Mouse (Mus musculus) hindbrain, embryonic 11.5 days (tissue): ENCODE measurements around the gene Rassf5. TPM values are rescaled to one million over a fixed set of nuclear protein-coding genes. Genes with fewer than 3 reads are reported as not detected.

Experiments used
- ATAC-seq: fragments of 200-750 bp; cut with Nextera tagmentation; 2 replicates; pipeline ENCODE4 v1.8.0; 2017; ENCODE audit warnings: mild to moderate bottlenecking, moderate TSS enrichment, moderate library complexity; ENCODE audit not compliant: low FRiP score
- DNase-seq: peaks from one replicate; pipeline ENCODE4 v3.0.0-alpha.2; 2015; ENCODE audit warnings: low spot score
- H3K27ac ChIP-seq: fragments of 300-500 bp; sonication (generic); 2 replicates; pipeline ENCODE4 v1.5.1; 2014; ENCODE audit warnings: mild to moderate bottlenecking, low read depth, low read length
- H3K27me3 ChIP-seq: fragments of 300-500 bp; sonication (generic); 2 replicates; pipeline ENCODE4 v1.6.1; 2014; ENCODE audit warnings: mild to moderate bottlenecking, low read length, moderate library complexity, mixed read lengths; ENCODE audit not compliant: control insufficient read depth, insufficient read depth
- H3K36me3 ChIP-seq: fragments of 300-500 bp; sonication (generic); 2 replicates; pipeline ENCODE4 v1.6.1; 2014; ENCODE audit warnings: mild to moderate bottlenecking, low read length, moderate library complexity, mixed read lengths; ENCODE audit not compliant: control insufficient read depth, insufficient read depth
- H3K4me1 ChIP-seq: fragments of 300-500 bp; sonication (generic); replicated peaks from 2 replicates; pipeline ENCODE4 v1.6.1; 2014; ENCODE audit warnings: low read length, mixed read lengths; ENCODE audit not compliant: control insufficient read depth, insufficient read depth
- H3K4me2 ChIP-seq: fragments of 300-500 bp; sonication (generic); replicated peaks from 2 replicates; pipeline ENCODE4 v1.6.1; 2014; ENCODE audit warnings: mild to moderate bottlenecking, low read depth, low read length
- H3K4me3 ChIP-seq: fragments of 300-500 bp; sonication (generic); 2 replicates; pipeline ENCODE4 v1.5.1; 2014; ENCODE audit warnings: low read depth, low read length
- H3K9ac ChIP-seq: fragments of 300-500 bp; sonication (generic); 2 replicates; pipeline ENCODE4 v1.6.1; 2014; ENCODE audit warnings: low read depth, low read length
- H3K9me3 ChIP-seq: fragments of 300-500 bp; sonication (generic); 2 replicates; pipeline ENCODE4 v1.6.1; 2016; ENCODE audit warnings: low read length; ENCODE audit not compliant: control insufficient read depth
- WGBS: fragments of 180-500 bp; shearing (Covaris S2); extraction: QIAGEN DNeasy Blood & Tissue Kit; methylation state at CpG from one replicate; pipeline ENCODE4 v1.1.7; 2014; 5-methylcytosine and 5-hydroxymethylcytosine counted together
- polyA plus RNA-seq: library from polyadenylated mRNA; unstranded; fragments of >200 nt; fragmentation: Nextera tagmentation; extraction: Ambion mirVana; gene quantifications from 2 replicates; pipeline ENCODE4 v1.2.1, GENCODE M21; 2014

Gene Rassf5
- polyA plus RNA-seq: 1.1 and 1.5 TPM in 2 replicates

DNA sequence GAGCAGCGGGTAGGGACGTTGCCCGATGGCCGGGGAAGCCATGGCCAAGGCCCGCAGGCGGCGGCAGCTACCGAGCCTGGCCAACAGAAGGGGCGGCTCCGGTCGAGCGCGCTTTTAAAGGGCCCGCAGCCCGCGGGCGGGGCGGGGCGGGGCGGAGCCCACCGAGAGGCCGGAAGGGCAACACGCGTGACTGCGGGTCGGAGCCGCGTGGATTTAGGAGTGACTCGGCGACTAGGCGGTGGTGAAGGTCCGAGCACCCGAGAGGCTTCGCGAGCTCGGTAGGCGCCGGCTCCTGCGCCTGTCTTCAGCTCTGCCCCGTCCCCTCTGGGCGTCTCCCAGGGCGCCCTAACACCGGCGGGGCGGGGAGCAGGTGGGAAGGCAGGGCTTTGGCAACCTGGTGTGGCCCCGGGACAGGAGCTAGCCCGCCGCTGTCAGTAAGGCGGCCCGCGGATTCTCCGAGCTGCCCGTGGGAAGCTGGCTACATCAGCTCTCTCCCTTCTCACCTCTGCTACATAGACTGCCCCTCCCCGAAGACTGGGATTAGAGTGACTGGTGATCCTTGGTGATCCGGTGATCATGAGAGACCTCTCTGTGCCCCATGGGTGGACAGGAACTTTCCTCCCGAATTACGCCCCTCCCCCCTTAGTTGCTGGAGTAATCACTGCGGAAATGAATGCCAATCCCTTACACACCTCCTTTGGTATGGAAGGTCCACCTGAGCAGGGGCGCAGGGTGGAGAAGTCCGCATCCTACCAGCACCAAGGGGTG lies at the start of gene Rassf5:
Gene Rassf5 (minus strand): TSS at position 170 of the 768 bp plus-strand sequence.
- peak; percentile 68 for ATAC-seq
- peak; percentile 74 for DNase-seq
- Histone ChIP-seq H3K9ac (peak within 1 kb of the TSS; percentile 60), H3K4me2 (peak within 1 kb of the TSS; percentile 96), H3K4me3 (peak within 1 kb of the TSS; percentile 66), H3K4me1 (peaks cover 9% of the 10 kb centered on the region), H3K9me3 (no peaks in the 10 kb centered on the region), H3K27ac (no peak within 1 kb of the TSS), H3K36me3 (no peaks in the 10 kb centered on the region), H3K27me3 (peaks cover 23% of the 10 kb centered on the region)
- WGBS: 2% methylated on average over 58 of the region's 60 CpGs

DNA sequence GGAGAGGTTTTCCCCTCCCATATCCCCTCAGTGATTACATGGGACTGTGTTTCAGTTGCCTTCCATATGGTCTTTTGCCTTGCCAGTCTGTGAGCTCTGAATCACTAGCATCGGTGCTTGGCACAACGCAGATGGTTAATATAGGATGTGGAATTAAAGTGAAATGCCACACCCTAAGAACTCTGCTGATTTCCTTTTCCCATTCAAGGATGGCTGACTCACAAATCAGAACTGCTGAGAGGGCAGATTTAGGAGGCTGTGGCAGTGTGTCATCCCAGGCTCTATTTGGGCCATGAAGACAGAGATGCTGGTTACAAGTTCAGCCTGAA lies 48.8 kb upstream of the Rassf5 start:
- no peak for ATAC-seq
- DNase-seq: no peak
- Histone ChIP-seq H3K4me1 (no peaks in the 10 kb centered on the region), H3K9ac (no peak overlapping the region), H3K27me3 (no peaks in the 10 kb centered on the region), H3K36me3 (no peaks in the 10 kb centered on the region; the same call in 1 of the 2 replicates), H3K27ac (no peak overlapping the region), H3K4me2 (no peak overlapping the region), H3K9me3 (no peaks in the 10 kb centered on the region), H3K4me3 (no peak overlapping the region)
- 93% methylated on average over 2 of the region's 2 CpGs for WGBS

DNA sequence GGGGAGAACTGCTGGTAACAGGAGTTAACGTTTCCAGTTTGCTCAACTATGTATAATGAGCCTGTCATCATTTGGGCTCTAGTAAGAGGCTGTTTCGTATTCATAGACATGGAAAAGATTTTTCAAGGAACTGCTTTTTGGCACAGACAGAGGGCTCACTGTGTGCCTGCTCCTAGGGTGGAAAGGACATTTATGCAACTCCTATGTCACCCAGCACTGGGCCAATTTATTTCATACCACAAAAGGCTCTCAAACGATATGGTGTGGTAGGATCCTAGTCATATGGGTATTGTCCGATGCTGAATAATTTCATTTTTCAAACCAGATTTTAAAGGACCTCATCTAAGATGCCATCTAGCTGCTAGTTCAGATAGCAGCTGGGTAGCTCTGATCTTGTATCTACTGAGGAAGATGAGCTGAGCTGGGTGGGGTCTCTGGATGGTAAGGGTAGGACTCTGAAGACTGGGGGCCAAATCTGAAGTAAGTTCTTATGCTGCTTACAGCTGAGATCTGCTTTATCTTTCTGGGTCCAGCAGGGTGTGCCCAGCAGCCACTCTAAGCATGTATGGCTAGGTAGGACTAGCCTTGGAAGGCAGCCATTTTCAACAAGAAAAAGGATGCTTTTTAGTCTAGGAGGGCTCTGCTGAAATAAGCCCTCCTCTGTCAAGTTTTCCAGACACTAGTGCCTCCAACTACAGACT lies 48.3 kb upstream of the Rassf5 start:
- H3K27ac ChIP-seq: no peak overlapping the region
- no peak for DNase-seq
- H3K9ac ChIP-seq: no peak overlapping the region
- no peak overlapping the region for H3K4me3 ChIP-seq
- H3K4me2 ChIP-seq: no peak overlapping the region
- H3K4me1 ChIP-seq: no peaks in the 10 kb centered on the region
- WGBS: 88% methylated on average over 4 of the region's 4 CpGs
- ATAC-seq: no peak
- no peaks in the 10 kb centered on the region for H3K27me3 ChIP-seq
- no peaks in the 10 kb centered on the region for H3K9me3 ChIP-seq
- H3K36me3 ChIP-seq: no peaks in the 10 kb centered on the region; the same call in 1 of the 2 replicates

DNA sequence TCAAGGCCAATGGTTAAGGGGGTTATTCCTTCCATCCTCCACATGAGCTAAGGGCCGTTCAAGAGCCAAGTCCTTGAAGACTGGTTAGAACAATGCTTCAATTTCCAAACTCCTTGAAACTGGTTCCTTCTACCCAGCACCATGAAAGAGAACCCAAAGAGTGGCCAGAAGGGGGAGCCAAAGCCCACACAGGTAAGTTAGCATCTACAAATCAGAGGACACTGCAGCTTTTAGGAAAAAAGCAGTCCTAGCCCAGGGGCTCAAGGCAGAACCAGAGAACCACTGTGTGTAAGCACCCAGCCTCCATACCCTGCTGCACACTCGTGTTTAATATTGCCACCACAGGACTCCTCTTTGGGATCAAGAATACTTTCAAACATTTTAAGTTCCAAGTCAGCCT lies 45.6 kb upstream of the Rassf5 start:
- Histone ChIP-seq H3K27ac (no peak overlapping the region), H3K4me3 (no peak overlapping the region), H3K9me3 (no peaks in the 10 kb centered on the region), H3K9ac (no peak overlapping the region), H3K27me3 (no peaks in the 10 kb centered on the region), H3K4me2 (no peak overlapping the region), H3K4me1 (no peaks in the 10 kb centered on the region), H3K36me3 (no peaks in the 10 kb centered on the region; the same call in 1 of the 2 replicates)
- ATAC-seq (no peak), DNase-seq (peak; percentile 76)
- WGBS: 41% methylated on average over 2 of the region's 2 CpGs

DNA sequence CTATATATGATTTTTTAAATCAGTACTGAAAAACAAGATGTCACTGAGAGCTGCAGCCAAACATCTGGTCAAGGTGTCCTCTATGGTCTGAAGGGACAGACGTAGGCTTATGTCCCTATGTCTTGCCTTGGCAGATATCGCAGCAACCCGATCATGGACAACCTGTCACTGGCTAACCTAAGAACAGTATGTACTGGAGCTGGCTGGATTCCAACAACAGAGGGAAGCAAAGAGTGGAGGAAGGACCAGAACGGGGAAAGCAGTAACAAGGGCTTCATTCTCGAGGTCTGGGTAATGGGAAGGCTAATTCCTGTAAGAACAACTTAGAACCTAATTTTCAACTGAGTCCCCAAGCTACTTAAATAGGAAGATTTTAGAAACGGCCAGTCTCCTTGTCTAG lies 43.9 kb upstream of the Rassf5 start:
- no peak overlapping the region for H3K4me3 ChIP-seq
- no peak overlapping the region for H3K4me2 ChIP-seq
- no peak overlapping the region for H3K9ac ChIP-seq
- no peaks in the 10 kb centered on the region for H3K4me1 ChIP-seq
- H3K36me3 ChIP-seq: no peaks in the 10 kb centered on the region; the same call in 1 of the 2 replicates
- no peak for DNase-seq
- H3K27ac ChIP-seq: no peak overlapping the region
- no peak for ATAC-seq
- no peaks in the 10 kb centered on the region for H3K27me3 ChIP-seq
- 94% methylated on average over 6 of the region's 6 CpGs for WGBS
- no peaks in the 10 kb centered on the region for H3K9me3 ChIP-seq

DNA sequence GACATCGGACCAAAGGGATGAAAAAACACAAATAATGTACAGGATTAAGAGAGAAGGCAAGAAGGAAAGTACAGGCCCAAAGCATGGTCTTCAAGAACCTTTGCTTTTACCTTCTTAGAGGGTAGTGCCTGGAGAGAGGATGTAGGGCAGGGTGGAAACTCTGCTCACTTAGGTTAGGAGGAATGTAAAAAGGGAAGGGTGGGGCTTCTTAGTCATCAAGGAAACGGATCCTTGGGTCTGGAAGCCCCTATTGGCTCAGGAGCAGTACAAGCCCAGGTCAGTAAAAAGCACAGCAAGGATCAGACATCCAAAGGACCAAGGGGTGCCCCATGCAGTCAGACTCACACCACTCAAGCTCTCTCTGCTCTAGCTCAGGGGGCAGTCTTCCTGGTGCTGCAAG lies 42.2 kb upstream of the Rassf5 start:
- Histone ChIP-seq H3K36me3 (no peaks in the 10 kb centered on the region), H3K9me3 (no peaks in the 10 kb centered on the region), H3K4me3 (no peak overlapping the region), H3K27me3 (no peaks in the 10 kb centered on the region), H3K9ac (no peak overlapping the region), H3K4me1 (no peaks in the 10 kb centered on the region), H3K27ac (no peak overlapping the region), H3K4me2 (no peak overlapping the region)
- DNase-seq (no peak), ATAC-seq (no peak)
- WGBS: 88% methylated on average over 2 of the region's 2 CpGs

DNA sequence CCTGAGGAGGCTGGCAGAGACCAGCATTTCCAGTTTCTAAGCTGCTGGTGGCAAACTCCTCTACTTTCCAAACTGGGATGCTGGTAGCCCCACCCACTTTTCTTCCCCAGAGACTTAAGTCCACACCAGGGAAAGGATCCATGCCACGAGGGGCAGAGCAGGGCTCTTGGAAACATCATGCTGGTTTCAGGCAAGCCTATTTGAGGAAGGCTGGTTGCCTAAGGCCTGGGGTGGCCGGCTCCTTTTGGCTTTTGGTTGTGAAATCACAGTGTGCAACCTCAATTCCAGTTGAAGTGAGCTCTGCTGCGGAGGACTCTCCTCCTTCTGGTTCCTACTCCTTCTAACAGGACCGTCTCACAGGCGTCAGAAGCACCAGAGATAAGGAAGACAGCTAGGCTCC lies 41.7 kb upstream of the Rassf5 start:
- H3K9ac ChIP-seq: no peak overlapping the region
- H3K4me2 ChIP-seq: no peak overlapping the region
- no peaks in the 10 kb centered on the region for H3K9me3 ChIP-seq
- 85% methylated on average over 5 of the region's 5 CpGs for WGBS
- ATAC-seq (no peak), DNase-seq (no peak)
- H3K27me3 ChIP-seq: no peaks in the 10 kb centered on the region
- H3K4me1 ChIP-seq: no peaks in the 10 kb centered on the region
- no peak overlapping the region for H3K27ac ChIP-seq
- H3K36me3 ChIP-seq: no peaks in the 10 kb centered on the region
- H3K4me3 ChIP-seq: no peak overlapping the region

DNA sequence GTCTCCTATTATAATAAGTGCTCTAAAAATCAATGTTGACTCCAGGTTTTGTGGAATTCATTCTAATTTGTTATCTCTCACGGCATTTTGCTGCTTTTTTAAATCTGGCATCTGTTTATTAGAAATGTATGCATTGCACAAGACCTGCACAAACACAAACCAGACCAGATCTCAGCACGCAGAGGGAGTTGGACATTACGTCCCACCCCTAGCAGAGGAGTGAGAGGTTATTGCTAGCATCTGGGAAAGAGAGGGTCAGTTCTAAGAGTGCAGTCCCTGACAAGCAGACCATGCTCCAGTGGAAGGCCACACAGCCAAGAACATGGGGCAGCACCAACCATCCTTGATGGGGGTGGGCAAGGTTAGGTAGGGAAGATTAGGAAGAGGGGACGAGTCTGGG lies 39.6 kb upstream of the Rassf5 start:
- Histone ChIP-seq H3K36me3 (no peaks in the 10 kb centered on the region), H3K27ac (no peak overlapping the region), H3K4me1 (no peaks in the 10 kb centered on the region), H3K9me3 (no peaks in the 10 kb centered on the region), H3K9ac (no peak overlapping the region), H3K4me3 (no peak overlapping the region), H3K27me3 (no peaks in the 10 kb centered on the region), H3K4me2 (no peak overlapping the region)
- WGBS: 89% methylated on average over 4 of the region's 4 CpGs
- DNase-seq (no peak), ATAC-seq (no peak)

DNA sequence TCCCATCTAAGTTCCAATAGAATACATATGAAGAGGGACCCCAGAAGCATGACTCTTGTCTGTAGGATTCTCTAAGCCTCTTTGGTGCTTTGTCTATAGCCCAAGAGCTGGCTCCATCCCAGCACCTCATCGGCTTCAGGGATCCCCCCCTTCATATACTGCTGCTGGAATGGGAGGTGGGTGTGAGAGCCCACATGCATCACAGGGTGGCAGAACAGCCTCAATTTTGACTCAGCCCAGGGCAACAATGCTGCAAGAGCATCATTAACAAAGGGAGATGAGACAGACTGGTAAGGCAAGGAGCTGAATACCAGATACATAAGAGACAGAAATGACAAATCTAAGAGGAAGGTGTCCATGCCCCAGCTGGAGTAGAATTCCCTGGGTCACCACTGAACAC lies 39.1 kb upstream of the Rassf5 start:
- ATAC-seq: no peak
- Histone ChIP-seq H3K4me3 (no peak overlapping the region), H3K27ac (no peak overlapping the region), H3K9me3 (no peaks in the 10 kb centered on the region), H3K4me2 (no peak overlapping the region), H3K9ac (no peak overlapping the region), H3K36me3 (no peaks in the 10 kb centered on the region), H3K4me1 (no peaks in the 10 kb centered on the region), H3K27me3 (no peaks in the 10 kb centered on the region)
- DNase-seq: no peak
- WGBS: 96% methylated on average over 1 of the region's 1 CpGs
